ENCODE assay signal across 8 mouse cellular contexts in the genomic region with DNA sequence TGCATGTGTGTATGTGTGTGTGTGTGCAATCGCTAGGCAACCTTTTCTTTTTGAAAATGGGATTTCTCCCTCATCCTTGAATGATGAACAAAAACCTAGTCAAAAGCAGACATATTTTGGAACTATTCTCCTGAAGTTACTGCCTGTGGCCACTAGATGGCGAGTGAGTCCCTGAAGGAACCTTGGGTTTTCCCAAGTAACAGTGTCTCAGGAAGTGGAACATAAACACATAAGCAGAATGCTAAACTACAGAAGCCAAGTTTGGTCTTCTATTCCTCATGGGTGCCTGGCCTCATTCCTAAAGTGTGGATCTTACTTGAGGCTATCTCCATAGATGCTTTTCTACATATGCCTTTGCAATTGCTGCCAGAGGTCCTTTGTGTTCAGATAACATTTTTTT. TPM values are rescaled to one million over a fixed set of nuclear protein-coding genes. Genes with fewer than 3 reads are reported as not detected.
DNase-seq lines count a peak whose midpoint lies in the region; TF ChIP-seq lines count a peak whose summit lies in the region.

No protein-coding gene starts in this region.

- H3K27ac ChIP-seq in layer of hippocampus, adult 2 months: peak overlapping the region; percentile 81

- no peak overlapping the region for H3K4me3 ChIP-seq in layer of hippocampus, adult 2 months

- peak; percentile 27 to 74 for DNase-seq in adrenal gland, adult (ENCODE audit: inconsistent age in 2 of 2, low spot score in 1 of 2)
- no peak for DNase-seq in adrenal gland, postnatal 4 days (ENCODE audit: low spot score in 2 of 2)
- peak; percentile 48 for DNase-seq in A20 (ENCODE audit: low read depth, low spot score)
- peak; percentile 32 for DNase-seq in cerebellum, adult 11 months
- peak; percentile 53 for DNase-seq in forelimb bud, embryonic 11.5 days (ENCODE audit: low read depth, low spot score)
- peak; percentile 65 for DNase-seq in layer of hippocampus, adult 2 months (ENCODE audit: low spot score in 2 of 2)
- peak; percentile 70 for DNase-seq in lung, postnatal 36 days
- peak; percentile 30 for DNase-seq in skeletal muscle tissue, adult 2 months (ENCODE audit: low read depth, low spot score)

- peak; percentile 98 for TF ChIP-seq CTCF in layer of hippocampus, adult 2 months (conservative IDR thresholded peaks at IDR 0.05)

RNA-seq across cellular contexts. Expression of a gene that starts 22.4 kb away (rescaled TPM):
- not detected for total RNA-seq in adrenal gland, postnatal 4 days (2021)
- total RNA-seq in layer of hippocampus, adult 2 months (2021): not detected

Comparison
In these comparisons a context has a peak if more than half of its experiments do, and no peak if none do; other contexts are left out.
1. DNase-seq: peak in adrenal gland, adult (2 of 2), A20 (single experiment), cerebellum, adult 11 months (single experiment), forelimb bud, embryonic 11.5 days (single experiment), layer of hippocampus, adult 2 months (2 of 2), lung, postnatal 36 days (single experiment) and skeletal muscle tissue, adult 2 months (single experiment); none in adrenal gland, postnatal 4 days (0 of 2).